Mouse (Mus musculus) heart, postnatal 0 days (tissue): ENCODE results near the gene Rad1.

Experiments
- CTCF ChIP-seq: IDR thresholded peaks from 2 replicates; pipeline ENCODE4 v1.5.1; 2016; ENCODE audit warnings: antibody characterized with exemption, control low read depth, low read depth
- EP300 ChIP-seq: IDR thresholded peaks from 2 replicates; pipeline ENCODE4 v1.6.1; 2016; ENCODE audit warnings: antibody characterized with exemption, low read depth

GRCm38 (mm10) chr15:10487246-10487645 is 1.4 kb downstream of the Rad1 start:
- TF ChIP-seq CTCF = no peak
- TF ChIP-seq EP300 = no peak
